Mouse (Mus musculus) erythroblast, embryonic 14.5 days (primary cell): ENCODE data around the gene Ube2t.

Source experiments
- GATA1 ChIP-seq: IDR thresholded peaks from 2 replicates; pipeline ENCODE4 v1.6.1; 2012; ENCODE audit warnings: low read length, inconsistent platforms, mixed read lengths
- TAL1 ChIP-seq: IDR thresholded peaks from 3 replicates; pipeline ENCODE4 v1.6.1; 2012; ENCODE audit warnings: low read length, inconsistent platforms, mixed read lengths

GRCm38 (mm10) chr1:134938233-134938632 is 24.1 kb upstream of the Ube2t start:
- TF ChIP-seq GATA1 (no peak), TAL1 (no peak)
